Mouse (Mus musculus) lung, adult 18-20 months (tissue): ENCODE data around the gene Per2.

Experiments
- DNase-seq, 2 experiments: peaks; one replicate each; pipeline ENCODE4 v3.0.0; 2022; ENCODE audit warnings: mixed read lengths in 2 of 2

Gene Per2

DNA sequence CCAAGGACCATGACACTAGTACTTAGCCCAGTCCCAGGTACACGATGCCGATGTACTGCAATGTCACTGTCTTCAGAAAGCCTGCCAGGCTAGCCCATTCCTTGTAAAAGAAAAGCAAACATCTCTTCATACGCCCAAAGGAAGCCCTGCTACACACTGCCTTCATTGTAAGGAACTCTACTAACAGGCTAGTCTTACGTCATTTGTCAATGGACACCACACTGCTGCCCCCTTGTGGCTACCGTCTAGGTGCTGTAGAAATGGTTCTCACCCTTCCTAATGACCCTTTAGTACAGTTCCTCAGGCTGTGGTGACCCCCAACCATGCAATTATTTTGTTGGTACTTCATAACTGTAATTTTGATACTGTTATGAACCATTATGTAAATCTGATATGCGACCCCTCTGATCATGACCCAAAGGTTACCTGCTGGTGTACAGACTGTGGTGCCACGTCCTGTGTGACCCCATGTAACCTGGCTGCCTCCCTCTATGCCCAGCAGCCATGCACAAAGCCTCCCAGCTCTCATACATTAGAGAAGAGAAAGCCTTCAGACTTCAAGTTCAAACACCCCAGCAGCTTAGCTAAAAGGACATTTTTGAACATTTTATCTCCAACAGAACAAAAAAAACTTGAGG is 78.6 kb downstream of the Per2 start:
- DNase-seq: peak; percentile 64 to 73

- no peak for DNase-seq
Observed at GRCm38 (mm10) chr1:91373414-91373835, 85.7 kb downstream of the Per2 start.

- no peak for DNase-seq
Observed at GRCm38 (mm10) chr1:91370055-91370454, 89.1 kb downstream of the Per2 start.

GRCm38 (mm10) chr1:91369408-91369807 is 89.7 kb downstream of the Per2 start:
- no peak for DNase-seq

DNA sequence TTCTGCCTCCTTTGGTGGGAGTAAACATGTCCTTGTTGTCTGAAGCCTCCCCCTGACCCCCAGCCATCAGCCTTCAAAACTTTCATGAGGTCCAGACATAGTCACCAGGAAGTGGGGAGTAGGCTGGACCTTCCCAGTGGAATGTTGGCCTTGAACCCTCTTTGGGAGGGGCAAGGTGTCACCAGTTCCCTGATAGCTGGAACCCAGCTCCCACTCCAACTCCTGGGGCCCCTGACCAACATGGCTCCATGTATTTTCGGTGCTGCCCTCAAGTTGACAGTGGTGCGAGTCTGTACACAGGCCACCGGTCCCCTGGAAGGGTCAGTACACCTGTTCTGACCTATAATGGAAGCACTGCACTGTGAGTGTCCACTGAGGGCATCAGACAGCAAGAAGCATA is 91.8 kb downstream of the Per2 start:
- DNase-seq: no peak

DNA sequence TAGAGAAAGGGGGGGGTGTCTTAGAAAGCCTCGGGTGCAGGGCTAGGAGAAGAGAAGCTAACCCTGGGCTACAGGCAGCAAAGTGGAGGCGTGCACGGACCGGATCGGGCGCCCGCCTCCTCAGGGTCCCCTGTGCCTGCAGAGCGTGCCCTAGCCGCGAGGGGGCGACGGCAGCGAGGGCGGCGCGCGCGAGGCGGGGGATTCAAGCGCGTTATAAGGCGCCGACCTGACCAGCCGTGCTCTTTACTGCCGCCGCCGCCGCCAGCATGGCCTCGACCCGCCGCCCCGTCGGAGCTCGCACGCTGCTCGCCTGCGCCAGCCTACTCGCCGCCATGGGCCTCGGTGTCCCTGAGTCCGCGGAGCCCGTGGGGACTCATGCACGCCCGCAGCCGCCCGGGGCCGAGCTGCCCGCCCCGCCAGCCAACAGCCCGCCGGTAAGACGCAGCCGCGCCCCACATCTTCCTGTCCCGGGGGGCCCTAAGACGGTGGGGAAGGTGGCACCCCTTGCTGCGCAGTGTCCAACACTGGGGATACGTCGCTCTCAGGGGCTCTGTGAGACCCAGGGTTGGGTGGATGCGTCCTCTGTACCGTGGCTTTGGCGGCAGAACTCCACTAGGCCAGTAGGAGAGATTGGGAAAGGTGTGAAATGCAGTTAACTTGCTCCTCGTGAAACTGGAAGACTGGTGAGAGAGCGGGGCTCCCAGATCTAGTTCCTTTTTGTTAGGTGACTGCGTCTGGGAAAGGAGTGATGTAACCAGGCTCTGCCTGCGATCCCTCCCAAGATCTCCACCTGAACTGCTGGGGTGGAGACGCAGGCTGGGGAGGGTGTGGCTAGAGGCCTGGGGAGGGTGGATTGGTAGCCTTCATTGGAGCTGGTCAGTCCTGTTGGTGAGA is 92.7 kb downstream of the Per2 start, which contains the start of gene Erfe:
Erfe (plus strand) TSS at position 216 of the 894 bp plus-strand sequence.
- DNase-seq: peak; percentile 58 to 71
